Mouse (Mus musculus): ENCODE data around the gene Psmd2. TPM values are rescaled to one million over a fixed set of nuclear protein-coding genes. Genes with fewer than 3 reads are reported as not detected.

The Psmd2 gene
- total RNA-seq, 2 experiments from 2014 or later = 208 to 213 TPM

- Histone ChIP-seq H3K27ac (peak overlapping the region; percentile 98), H3K4me3 (peak overlapping the region; percentile 79)
- DNase-seq (ENCODE audit: low spot score in 2 of 2) = peak; percentile 98 to 99
- no peak for TF ChIP-seq CTCF (conservative IDR thresholded peaks at IDR 0.05)
Measured at GRCm38 (mm10) chr16:20695622-20696323, 44.3 kb downstream of the Psmd2 start.

GRCm38 (mm10) chr16:20699266-20699665, 47.8 kb downstream of the Psmd2 start:
- TF ChIP-seq CTCF (conservative IDR thresholded peaks at IDR 0.05) = no peak
- Histone ChIP-seq H3K4me3 (peak overlapping the region; percentile 79; the same call in 1 of the 2 replicates), H3K27ac (peak overlapping the region; percentile 69)
- DNase-seq (ENCODE audit: low spot score in 2 of 2) = no peak

GRCm38 (mm10) chr16:20700036-20700435, 48.6 kb downstream of the Psmd2 start:
- TF ChIP-seq CTCF (conservative IDR thresholded peaks at IDR 0.05) = no peak
- H3K4me3 ChIP-seq = no peak overlapping the region
- no peak for DNase-seq (ENCODE audit: low spot score in 2 of 2)
- peak overlapping the region; percentile 69 for H3K27ac ChIP-seq

- Histone ChIP-seq H3K27ac (peak overlapping the region; percentile 77), H3K4me3 (peak overlapping the region; percentile 17)
- no peak for TF ChIP-seq CTCF (conservative IDR thresholded peaks at IDR 0.05)
- no peak for DNase-seq (ENCODE audit: low spot score in 2 of 2)
Measured at GRCm38 (mm10) chr16:20701316-20701715, 49.9 kb downstream of the Psmd2 start.

- no peak for DNase-seq (ENCODE audit: low spot score in 2 of 2)
- Histone ChIP-seq H3K27ac (peak overlapping the region; percentile 77), H3K4me3 (peak overlapping the region; percentile 17)
- no peak for TF ChIP-seq CTCF (conservative IDR thresholded peaks at IDR 0.05)
Measured at GRCm38 (mm10) chr16:20701729-20702521, 50.5 kb downstream of the Psmd2 start.

- TF ChIP-seq CTCF (conservative IDR thresholded peaks at IDR 0.05) = peak; percentile 80
- H3K4me3 ChIP-seq = no peak overlapping the region
- peak overlapping the region; percentile 77 for H3K27ac ChIP-seq
- peak; percentile 65 to 74 for DNase-seq (ENCODE audit: low spot score in 2 of 2)
Measured at GRCm38 (mm10) chr16:20702522-20702893, 51.1 kb downstream of the Psmd2 start.

GRCm38 (mm10) chr16:20703071-20703470, 51.6 kb downstream of the Psmd2 start:
- DNase-seq (ENCODE audit: low spot score in 2 of 2) = no peak
- TF ChIP-seq CTCF (conservative IDR thresholded peaks at IDR 0.05) = no peak
- H3K27ac ChIP-seq = peak overlapping the region; percentile 77; the same call in 1 of the 2 replicates

GRCm38 (mm10) chr16:20703699-20704400, 52.4 kb downstream of the Psmd2 start:
- no peak for TF ChIP-seq CTCF (conservative IDR thresholded peaks at IDR 0.05)
- DNase-seq (ENCODE audit: low spot score in 2 of 2) = no peak
- Histone ChIP-seq H3K27ac (peak overlapping the region; percentile 44; the same call in 1 of the 2 replicates), H3K4me3 (no peak overlapping the region)

More at GRCm38 (mm10) chr16:20703071-20703470, 51.6 kb downstream of the Psmd2 start:
- no peak overlapping the region for H3K4me3 ChIP-seq

- H3K27ac ChIP-seq = peak overlapping the region; percentile 44
- DNase-seq (ENCODE audit: low spot score in 2 of 2) = no peak
Measured at GRCm38 (mm10) chr16:20705786-20706185, 54.3 kb downstream of the Psmd2 start.

GRCm38 (mm10) chr16:20706407-20707055, 55.1 kb downstream of the Psmd2 start:
- no peak for DNase-seq (ENCODE audit: low spot score in 2 of 2)
- TF ChIP-seq CTCF (conservative IDR thresholded peaks at IDR 0.05) = no peak
- no peak overlapping the region for H3K4me3 ChIP-seq
- peak overlapping the region; percentile 44 for H3K27ac ChIP-seq

More at GRCm38 (mm10) chr16:20705786-20706185, 54.3 kb downstream of the Psmd2 start:
- no peak for TF ChIP-seq CTCF (conservative IDR thresholded peaks at IDR 0.05)
- H3K4me3 ChIP-seq = no peak overlapping the region

- peak overlapping the region; percentile 44 for H3K27ac ChIP-seq
- H3K4me3 ChIP-seq = no peak overlapping the region
- TF ChIP-seq CTCF (conservative IDR thresholded peaks at IDR 0.05) = no peak
- DNase-seq (ENCODE audit: low spot score in 2 of 2) = no peak
Measured at GRCm38 (mm10) chr16:20708220-20708938, 56.9 kb downstream of the Psmd2 start.

Measured in layer of hippocampus, adult 2 months (tissue).